Mouse (Mus musculus) myocyte (in vitro differentiated cells): Measurements from ENCODE around the gene Ptprg. TPM values are rescaled to one million over a fixed set of nuclear protein-coding genes. Genes with fewer than 3 reads are reported as not detected.

Experiments used
- H3K27me3 ChIP-seq: one replicate; pipeline ENCODE4 v1.6.1; 2011; ENCODE audit not compliant: control insufficient read depth, insufficient read depth, insufficient read length
- H3K36me3 ChIP-seq: one replicate; pipeline ENCODE4 v1.6.1; 2011; ENCODE audit not compliant: control insufficient read depth, insufficient read depth
- H3K4me2 ChIP-seq: one replicate; pipeline ENCODE4 v1.6.1; 2011; ENCODE audit warnings: low read depth, control low read depth
- H3K4me3 ChIP-seq: one replicate; pipeline ENCODE4 v1.5.1; 2011; ENCODE audit warnings: mild to moderate bottlenecking, control low read depth, moderate library complexity
- H3K79me2 ChIP-seq: one replicate; pipeline ENCODE4 v1.6.1; 2011; ENCODE audit not compliant: control insufficient read depth, insufficient read depth
- H3ac ChIP-seq: one replicate; pipeline ENCODE4 v1.6.1; 2011; ENCODE audit not compliant: control insufficient read depth, insufficient read length
- CEBPB ChIP-seq: IDR thresholded peaks from 2 replicates; pipeline ENCODE4 v1.6.1; 2011; ENCODE audit warnings: mild to moderate bottlenecking, moderate library complexity; ENCODE audit not compliant: poor library complexity, insufficient read depth, severe bottlenecking
- E2F4 ChIP-seq: IDR thresholded peaks from one replicate; pipeline ENCODE4 v1.6.1; 2011; ENCODE audit warnings: mild to moderate bottlenecking, control low read depth, moderate library complexity; ENCODE audit not compliant: insufficient read depth
- MAX ChIP-seq: IDR thresholded peaks from one replicate; pipeline ENCODE4 v1.6.1; 2011; ENCODE audit warnings: low read depth, mild to moderate bottlenecking, control low read depth
- MYOD1 ChIP-seq, 3 experiments: IDR thresholded peaks; one replicate each; pipeline ENCODE4 v1.6.1; 2011; ENCODE audit warnings: control low read depth in 2 of 3, low read depth in 2 of 3, mild to moderate bottlenecking in 2 of 3, moderate library complexity in 1 of 3; ENCODE audit not compliant: insufficient read length in 2 of 3, control insufficient read depth in 1 of 3
- MYOG ChIP-seq, 3 experiments: IDR thresholded peaks; one replicate each; pipeline ENCODE4 v1.6.1; 2011; ENCODE audit warnings: control low read depth in 2 of 3, low read depth in 2 of 3, mild to moderate bottlenecking in 2 of 3; ENCODE audit not compliant: insufficient read length in 2 of 3, control insufficient read depth in 1 of 3, insufficient read depth in 1 of 3
- POLR2A ChIP-seq: IDR thresholded peaks from one replicate; pipeline ENCODE4 v1.6.1; 2011; ENCODE audit warnings: low read depth, mild to moderate bottlenecking, control low read depth, moderate library complexity; ENCODE audit not compliant: insufficient read length
- POLR2AphosphoS2 ChIP-seq: IDR thresholded peaks from one replicate; pipeline ENCODE4 v1.6.1; 2011; ENCODE audit warnings: low read depth, control low read depth; ENCODE audit not compliant: insufficient read length
- REST ChIP-seq: IDR thresholded peaks from one replicate; pipeline ENCODE4 v1.6.1; 2011; ENCODE audit warnings: mild to moderate bottlenecking, control low read depth, moderate library complexity; ENCODE audit not compliant: insufficient read depth, insufficient read length
- SRF ChIP-seq: IDR thresholded peaks from one replicate; pipeline ENCODE4 v1.6.1; 2011; ENCODE audit warnings: low read depth; ENCODE audit not compliant: control insufficient read depth, insufficient read length
- TCF12 ChIP-seq: IDR thresholded peaks from one replicate; pipeline ENCODE4 v1.6.1; 2011; ENCODE audit warnings: mild to moderate bottlenecking, control low read depth; ENCODE audit not compliant: poor library complexity, insufficient read depth, severe bottlenecking
- TCF3 ChIP-seq: IDR thresholded peaks from one replicate; pipeline ENCODE4 v1.6.1; 2011; ENCODE audit warnings: low read depth, control low read depth; ENCODE audit not compliant: insufficient read length
- USF1 ChIP-seq: IDR thresholded peaks from one replicate; pipeline ENCODE4 v1.6.1; 2011; ENCODE audit warnings: low read depth, mild to moderate bottlenecking, control low read depth, moderate library complexity
- polyA plus RNA-seq: library from polyadenylated mRNA; unstranded; fragments of >200 nt; fragmentation: generic; extraction: Trizol; gene quantifications from one replicate; pipeline ENCODE4 v1.2.1, GENCODE M21; 2012; ENCODE audit warnings: missing spikeins

The Ptprg gene
- polyA plus RNA-seq, 1 experiment: 14.4 TPM

DNA sequence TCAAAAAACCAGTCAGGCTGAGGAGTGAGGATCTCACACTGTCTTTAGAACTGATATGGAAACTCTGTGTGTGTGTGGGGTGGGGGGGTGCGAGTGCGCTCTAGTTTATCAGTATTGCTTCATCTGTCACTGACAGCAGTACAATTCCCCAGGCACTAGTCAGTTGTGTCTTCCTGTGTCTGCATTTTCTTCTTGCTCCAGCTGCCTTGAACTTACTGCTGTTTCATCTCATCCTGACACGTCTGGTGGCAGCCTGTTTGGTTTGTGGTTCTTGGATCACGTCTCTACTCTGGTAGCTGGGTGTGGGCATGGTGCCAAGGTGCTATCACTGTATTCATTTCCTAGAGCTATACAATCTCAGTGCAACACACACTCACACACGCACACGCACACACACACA, 64.0 kb downstream of the Ptprg start:
- no peak overlapping the region for H3K4me3 ChIP-seq
- H3K36me3 ChIP-seq: no peaks in the 10 kb centered on the region
- no peak overlapping the region for H3ac ChIP-seq
- no peaks in the 10 kb centered on the region for H3K27me3 ChIP-seq
- peaks cover 7% of the 10 kb centered on the region for H3K79me2 ChIP-seq
- peak overlapping the region; percentile 56 for H3K4me2 ChIP-seq
- TF ChIP-seq CEBPB (peak; percentile 67), USF1 (no peak), TCF12 (peak; percentile 36), MYOD1 (IDR thresholded peaks at IDR 0.05; ENCODE audit: control insufficient read depth in 1 of 3, insufficient read length in 2 of 3, low read depth in 2 of 3) (peak in 2 of 3 experiments; percentile 36 to 45), MYOG (IDR thresholded peaks at IDR 0.05; ENCODE audit: control insufficient read depth in 1 of 3, insufficient read depth in 1 of 3, insufficient read length in 2 of 3, low read depth in 2 of 3) (peak in 2 of 3 experiments; percentile 35 to 47)

DNA sequence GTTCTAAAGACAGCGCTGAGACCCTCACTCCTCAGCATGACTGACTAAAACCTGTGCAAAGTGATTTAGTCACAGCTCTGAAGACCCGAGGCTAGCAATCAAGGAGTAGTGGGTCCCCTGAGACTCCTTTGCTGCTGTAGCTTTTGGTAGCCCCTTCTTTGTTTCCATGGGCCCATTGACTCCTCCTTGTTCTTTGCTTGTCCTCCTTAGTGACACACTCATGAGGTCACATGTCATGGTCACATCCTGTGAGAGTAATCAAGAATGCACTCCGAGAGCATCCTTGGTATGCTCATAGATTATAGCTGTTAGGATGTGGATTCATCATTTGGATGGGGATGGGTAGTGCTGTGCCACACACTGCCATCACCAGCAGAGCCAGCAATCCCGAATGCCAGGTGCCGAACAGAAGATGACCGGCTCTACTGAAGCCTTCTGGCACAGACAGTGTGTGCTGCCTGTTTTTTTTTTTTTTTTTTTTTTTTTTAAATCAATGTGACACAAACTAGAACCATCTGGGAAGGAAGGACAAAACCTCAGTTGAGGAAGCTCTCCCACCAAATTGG, 64.9 kb downstream of the Ptprg start:
- TF ChIP-seq MYOD1 (IDR thresholded peaks at IDR 0.05; ENCODE audit: control insufficient read depth in 1 of 3, insufficient read length in 2 of 3, low read depth in 2 of 3): peak in 1 of 3 experiments; percentile 12
- no peak for TF ChIP-seq SRF
- TF ChIP-seq POLR2AphosphoS2: no peak
- TF ChIP-seq USF1: no peak
- no peak for TF ChIP-seq POLR2A
- no peaks in the 10 kb centered on the region for H3K36me3 ChIP-seq
- no peak overlapping the region for H3ac ChIP-seq
- H3K27me3 ChIP-seq: no peaks in the 10 kb centered on the region
- peaks cover 6% of the 10 kb centered on the region for H3K79me2 ChIP-seq
- H3K4me3 ChIP-seq: no peak overlapping the region
- H3K4me2 ChIP-seq: no peak overlapping the region

DNA sequence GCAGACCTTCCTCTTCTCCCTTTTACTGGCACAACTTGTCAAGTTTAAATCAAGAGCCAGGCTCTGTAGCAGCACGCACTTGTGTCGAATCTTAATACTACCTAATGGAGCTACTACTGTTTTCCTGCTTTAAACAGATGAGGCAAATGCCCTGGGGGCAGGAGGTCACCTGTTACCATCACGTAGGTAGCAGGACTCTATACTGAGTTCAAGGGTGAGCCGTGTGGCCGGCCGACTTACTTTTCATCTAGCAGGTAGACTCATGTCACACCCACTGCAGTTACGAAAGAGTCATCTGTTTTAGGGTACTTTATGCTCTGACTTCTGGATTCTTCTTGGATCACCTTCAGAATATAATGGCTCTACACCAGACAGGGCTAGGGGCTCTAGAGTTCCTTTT, 66.3 kb downstream of the Ptprg start:
- H3K79me2 ChIP-seq: peaks cover 6% of the 10 kb centered on the region
- TF ChIP-seq POLR2A (no peak), MAX (no peak), TCF3 (no peak), MYOD1 (IDR thresholded peaks at IDR 0.05; ENCODE audit: control insufficient read depth in 1 of 3, insufficient read length in 2 of 3, low read depth in 2 of 3) (no peak), MYOG (IDR thresholded peaks at IDR 0.05; ENCODE audit: control insufficient read depth in 1 of 3, insufficient read depth in 1 of 3, insufficient read length in 2 of 3, low read depth in 2 of 3) (no peak)
- H3ac ChIP-seq: no peak overlapping the region
- no peaks in the 10 kb centered on the region for H3K36me3 ChIP-seq
- no peak overlapping the region for H3K4me3 ChIP-seq
- no peaks in the 10 kb centered on the region for H3K27me3 ChIP-seq
- H3K4me2 ChIP-seq: no peak overlapping the region

DNA sequence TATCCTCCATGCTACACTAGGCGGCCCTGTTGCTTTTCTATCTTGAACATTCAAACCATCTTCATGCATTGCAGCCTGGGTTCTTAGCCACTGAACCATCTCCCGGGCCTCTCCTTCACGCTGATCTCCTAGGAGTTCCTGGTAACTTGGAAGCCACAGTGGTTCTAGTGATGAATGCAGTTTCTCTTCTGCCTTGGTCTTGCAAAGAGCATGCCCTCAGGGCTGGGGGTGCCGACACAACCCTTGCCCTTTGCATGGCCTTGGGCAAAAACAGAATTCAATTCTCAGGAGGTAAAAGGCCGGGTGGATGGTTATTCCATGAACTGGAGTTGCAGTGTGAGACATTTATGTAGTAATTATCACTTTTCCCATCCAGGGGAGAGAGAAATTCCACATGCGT, 67.0 kb downstream of the Ptprg start:
- Histone ChIP-seq H3K4me2 (no peak overlapping the region), H3ac (no peak overlapping the region), H3K79me2 (peaks cover 6% of the 10 kb centered on the region), H3K27me3 (no peaks in the 10 kb centered on the region), H3K36me3 (no peaks in the 10 kb centered on the region), H3K4me3 (no peak overlapping the region)
- TF ChIP-seq MYOD1 (IDR thresholded peaks at IDR 0.05; ENCODE audit: control insufficient read depth in 1 of 3, insufficient read length in 2 of 3, low read depth in 2 of 3): no peak
- TF ChIP-seq TCF12: no peak
- TF ChIP-seq E2F4: no peak
- no peak for TF ChIP-seq TCF3
- no peak for TF ChIP-seq POLR2AphosphoS2
- TF ChIP-seq MAX: no peak
- TF ChIP-seq POLR2A: no peak
- no peak for TF ChIP-seq MYOG (IDR thresholded peaks at IDR 0.05; ENCODE audit: control insufficient read depth in 1 of 3, insufficient read depth in 1 of 3, insufficient read length in 2 of 3, low read depth in 2 of 3)
- no peak for TF ChIP-seq REST

DNA sequence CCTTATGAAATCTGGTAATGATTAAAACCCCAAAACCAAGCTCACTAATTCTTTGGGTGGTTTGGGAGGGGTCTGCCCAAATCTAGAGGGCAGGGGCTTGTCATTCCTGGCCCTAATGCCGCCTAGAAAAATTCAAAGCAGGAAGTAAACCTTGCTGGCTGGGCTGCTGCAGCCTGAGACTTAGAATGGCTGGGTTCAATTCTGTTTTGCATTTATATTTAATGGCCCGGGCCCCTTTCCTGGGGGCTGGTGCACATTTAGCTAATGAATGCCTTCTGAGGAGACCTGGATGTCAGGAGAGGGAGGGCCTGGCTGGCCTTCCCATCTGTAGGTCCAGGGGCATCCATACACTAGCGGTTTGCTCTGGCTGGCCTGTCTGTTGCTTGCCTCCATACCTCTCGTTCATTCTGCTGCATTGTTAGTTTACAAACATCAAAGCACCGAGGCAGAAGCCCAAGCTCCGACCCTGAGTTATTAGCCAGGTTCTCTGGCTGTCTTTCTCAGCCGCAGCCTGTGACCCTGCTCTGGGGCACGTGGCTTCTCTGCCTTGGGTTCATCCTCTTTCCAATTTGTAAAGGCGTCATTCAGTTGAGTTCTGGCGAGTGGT, 67.7 kb downstream of the Ptprg start:
- H3K27me3 ChIP-seq: no peaks in the 10 kb centered on the region
- no peak overlapping the region for H3K4me2 ChIP-seq
- TF ChIP-seq TCF12 (no peak), REST (no peak), MYOD1 (IDR thresholded peaks at IDR 0.05; ENCODE audit: control insufficient read depth in 1 of 3, insufficient read length in 2 of 3, low read depth in 2 of 3) (no peak), USF1 (no peak), POLR2A (no peak), SRF (no peak), CEBPB (no peak), MAX (no peak), E2F4 (no peak), POLR2AphosphoS2 (no peak), MYOG (IDR thresholded peaks at IDR 0.05; ENCODE audit: control insufficient read depth in 1 of 3, insufficient read depth in 1 of 3, insufficient read length in 2 of 3, low read depth in 2 of 3) (no peak), TCF3 (no peak)
- peaks cover 6% of the 10 kb centered on the region for H3K79me2 ChIP-seq
- H3ac ChIP-seq: no peak overlapping the region
- H3K36me3 ChIP-seq: no peaks in the 10 kb centered on the region
- no peak overlapping the region for H3K4me3 ChIP-seq
